ENCODE assay signal across 8 mouse cellular contexts in the genomic region with DNA sequence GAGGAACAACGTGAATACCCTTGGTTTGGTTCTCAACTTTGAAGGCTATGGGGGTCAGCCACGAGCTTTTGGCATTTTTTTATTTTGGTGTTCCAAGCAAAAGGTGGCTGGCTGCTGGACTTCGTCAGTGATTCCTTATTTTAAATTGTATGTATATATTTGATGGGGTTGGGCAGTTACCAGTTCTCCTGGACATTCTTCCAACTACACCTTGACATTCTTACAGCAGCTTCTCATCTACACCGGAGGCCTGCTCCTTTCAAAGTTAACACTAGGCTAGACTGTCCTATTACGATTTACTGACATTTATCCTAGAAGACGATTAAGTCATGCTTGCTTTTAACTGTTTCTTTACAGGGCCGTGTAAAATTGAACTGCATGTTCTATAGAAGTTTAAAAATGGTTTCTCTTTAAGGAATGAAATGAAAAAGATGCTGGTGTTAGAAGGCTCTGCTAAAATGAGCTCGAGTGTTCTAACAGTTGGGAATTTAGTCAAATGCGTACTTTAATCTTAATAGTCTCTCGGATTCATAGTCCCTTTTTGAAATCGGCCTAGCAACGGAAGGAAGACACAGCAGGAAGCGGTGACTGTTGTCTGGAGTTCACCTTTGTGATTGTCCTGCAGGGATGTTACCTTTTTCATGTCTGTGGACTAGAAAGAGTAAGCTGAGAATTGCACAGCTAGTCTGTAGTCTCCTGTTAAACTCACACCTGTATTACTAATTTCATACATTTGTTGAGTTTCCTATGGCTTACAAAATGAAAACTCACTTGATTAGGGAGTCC. TPM values are rescaled to one million over a fixed set of nuclear protein-coding genes. Genes with fewer than 3 reads are reported as not detected.
DNase-seq lines count a peak whose midpoint lies in the region; ATAC-seq and TF ChIP-seq lines count a peak whose summit lies in the region.

No protein-coding gene starts in this region.

- H3K9me3 ChIP-seq in embryonic facial prominence, embryonic 13.5 days: no peaks in the 10 kb centered on the region
- no peaks in the 10 kb centered on the region for H3K9me3 ChIP-seq in intestine, embryonic 14.5 days (ENCODE audit: control insufficient read depth, low read length)
- no peaks in the 10 kb centered on the region for H3K9me3 ChIP-seq in neural tube, embryonic 12.5 days

- no peaks in the 10 kb centered on the region for H3K36me3 ChIP-seq in liver, adult 2 months (ENCODE audit: control insufficient read depth, insufficient read depth, low read length)
- H3K36me3 ChIP-seq in embryonic facial prominence, embryonic 13.5 days: no peaks in the 10 kb centered on the region
- H3K36me3 ChIP-seq in intestine, embryonic 14.5 days (ENCODE audit: control insufficient read depth, insufficient read depth, low read length): no peaks in the 10 kb centered on the region
- H3K36me3 ChIP-seq in neural tube, embryonic 12.5 days: no peaks in the 10 kb centered on the region

- WGBS in liver, adult 2 months: 64% methylated on average over 13 of the region's 13 CpGs
- 41% methylated on average over 13 of the region's 13 CpGs for WGBS in embryonic facial prominence, embryonic 13.5 days
- WGBS in intestine, embryonic 14.5 days: 43% methylated on average over 13 of the region's 13 CpGs
- WGBS in neural tube, embryonic 12.5 days: 47% methylated on average over 13 of the region's 13 CpGs

- no peak for TF ChIP-seq POLR2A in liver, adult 2 months (IDR thresholded peaks at IDR 0.05; ENCODE audit: extremely low read depth, insufficient read depth, low read length)

- H3K9ac ChIP-seq in liver, adult 2 months (ENCODE audit: low read depth, low read length): peak overlapping the region; percentile 89; the same call in 1 of the 2 replicates
- H3K9ac ChIP-seq in embryonic facial prominence, embryonic 13.5 days: peak overlapping the region; percentile 89
- H3K9ac ChIP-seq in intestine, embryonic 14.5 days (ENCODE audit: low read length): peak overlapping the region; percentile 73
- H3K9ac ChIP-seq in neural tube, embryonic 12.5 days: peak overlapping the region; percentile 93

- H3K79me2 ChIP-seq in liver, adult 2 months (ENCODE audit: control insufficient read depth, insufficient read depth, low read length): peaks cover 10% of the 10 kb centered on the region; the same call in 1 of the 2 replicates

- peaks cover 18% of the 10 kb centered on the region for H3K4me1 ChIP-seq in liver, adult 2 months (ENCODE audit: control insufficient read depth, insufficient read depth, low read length)
- peaks cover 21% of the 10 kb centered on the region for H3K4me1 ChIP-seq in embryonic facial prominence, embryonic 13.5 days
- H3K4me1 ChIP-seq in intestine, embryonic 14.5 days (replicated peaks; ENCODE audit: control insufficient read depth, insufficient read depth, low read length): peaks cover 18% of the 10 kb centered on the region; the same call in 1 of the 2 replicates
- H3K4me1 ChIP-seq in neural tube, embryonic 12.5 days: peaks cover 12% of the 10 kb centered on the region; the same call in 1 of the 2 replicates

- DNase-seq in liver, adult 2 months (ENCODE audit: extremely low read depth, low read depth, low spot score): no peak
- DNase-seq in liver: no peak
- no peak for DNase-seq in intestine, embryonic 14.5 days (ENCODE audit: low spot score)
- DNase-seq in spleen, postnatal 14 days (ENCODE audit: low spot score in 2 of 2): no peak
- DNase-seq in spleen, adult 18-20 months: no peak
- DNase-seq in kidney, postnatal 36 days: no peak

- H3K4me2 ChIP-seq in embryonic facial prominence, embryonic 13.5 days: peak overlapping the region; percentile 67
- H3K4me2 ChIP-seq in intestine, embryonic 14.5 days (ENCODE audit: low read length): peak overlapping the region; percentile 82
- H3K4me2 ChIP-seq in neural tube, embryonic 12.5 days (replicated peaks): peak overlapping the region; percentile 80

- peak overlapping the region; percentile 93; the same call in 1 of the 2 replicates for H3K4me3 ChIP-seq in liver, adult 2 months (ENCODE audit: insufficient read depth, low read depth, low read length)
- peak overlapping the region; percentile 72 for H3K4me3 ChIP-seq in embryonic facial prominence, embryonic 13.5 days
- H3K4me3 ChIP-seq in intestine, embryonic 14.5 days (ENCODE audit: low read depth, low read length): peak overlapping the region; percentile 72
- peak overlapping the region; percentile 88 for H3K4me3 ChIP-seq in neural tube, embryonic 12.5 days

- no peak for TF ChIP-seq CTCF in liver, adult 2 months (IDR thresholded peaks at IDR 0.05; ENCODE audit: low read depth, low read length)

- H3K27ac ChIP-seq in liver, adult 2 months (replicated peaks; ENCODE audit: insufficient read depth, low read depth, low read length): no peak overlapping the region
- peak overlapping the region; percentile 88; the same call in 1 of the 2 replicates for H3K27ac ChIP-seq in embryonic facial prominence, embryonic 13.5 days
- H3K27ac ChIP-seq in intestine, embryonic 14.5 days (ENCODE audit: low read depth): peak overlapping the region; percentile 82; the same call in 1 of the 2 replicates
- no peak overlapping the region for H3K27ac ChIP-seq in neural tube, embryonic 12.5 days

- no peak for ATAC-seq in embryonic facial prominence, embryonic 13.5 days (ENCODE audit: insufficient number of reproducible peaks, insufficient read depth, low FRiP score, low TSS enrichment, low read depth)
- ATAC-seq in intestine, embryonic 14.5 days (replicated peaks; ENCODE audit: low FRiP score, low TSS enrichment, low read depth): no peak
- no peak for ATAC-seq in neural tube, embryonic 12.5 days (ENCODE audit: low FRiP score, low read depth)

- no peaks in the 10 kb centered on the region for H3K27me3 ChIP-seq in liver, adult 2 months (ENCODE audit: control insufficient read depth, insufficient read depth, low read length)
- no peaks in the 10 kb centered on the region for H3K27me3 ChIP-seq in embryonic facial prominence, embryonic 13.5 days
- H3K27me3 ChIP-seq in intestine, embryonic 14.5 days (replicated peaks; ENCODE audit: control insufficient read depth, insufficient read depth, low read length): no peaks in the 10 kb centered on the region
- no peaks in the 10 kb centered on the region for H3K27me3 ChIP-seq in neural tube, embryonic 12.5 days (replicated peaks)

RNA-seq across cellular contexts. Expression of gene Socs5, which starts 1.2 kb away (rescaled TPM):
- 4.8 and 5.2 TPM in 2 replicates for total RNA-seq in liver, adult 2 months (2014; rRNA removed)
- 2.4 and 2.9 TPM in 2 replicates for polyA plus RNA-seq in liver, adult 2 months (2012; rRNA removed)
- 19.7 and 23.0 TPM in 2 replicates for polyA plus RNA-seq in embryonic facial prominence, embryonic 13.5 days (2015; fragmentation: Nextera tagmentation; extraction: Ambion mirVana)
- polyA plus RNA-seq in intestine, embryonic 14.5 days (2014; fragmentation: Nextera tagmentation; extraction: Ambion mirVana): 11.6 and 14.1 TPM in 2 replicates
- polyA plus RNA-seq in neural tube, embryonic 12.5 days (2016; fragmentation: Nextera tagmentation; extraction: Ambion mirVana): 17.8 and 18.6 TPM in 2 replicates

Comparison
In these comparisons a context has a peak if more than half of its experiments do, and no peak if none do; other contexts are left out.
1. H3K27ac ChIP-seq: peak in embryonic facial prominence, embryonic 13.5 days (single experiment) and intestine, embryonic 14.5 days (single experiment); none in liver, adult 2 months (single experiment) and neural tube, embryonic 12.5 days (single experiment).
2. Peak in every context shown above with its lines, with median percentiles within 50 percentile points of each other: H3K4me3 ChIP-seq, H3K9ac ChIP-seq and H3K4me2 ChIP-seq.